Mouse (Mus musculus) heart, embryonic 16.5 days (tissue): Measurements from ENCODE around the gene 1700022I11Rik. TPM values are rescaled to one million over a fixed set of nuclear protein-coding genes. Genes with fewer than 3 reads are reported as not detected.
A peak's percentile ranks its signal among the peaks of the same experiment; 100 is the strongest.

ENCODE experiments used
- ATAC-seq: fragments of 200-750 bp; cut with Nextera tagmentation; replicated peaks from 2 replicates; pipeline ENCODE4 v1.8.0; 2017; ENCODE audit warnings: moderate number of reproducible peaks; ENCODE audit not compliant: insufficient read depth, low FRiP score; ENCODE audit errors: extremely low read depth
- H3K27ac ChIP-seq: fragments of 300-500 bp; sonication (generic); 2 replicates; pipeline ENCODE4 v1.5.1; 2014; ENCODE audit warnings: mild to moderate bottlenecking, low read length, control low read depth, moderate library complexity
- H3K27me3 ChIP-seq: fragments of 300-500 bp; sonication (generic); 2 replicates; pipeline ENCODE4 v1.6.1; 2014; ENCODE audit warnings: low read length, mixed read lengths; ENCODE audit not compliant: control insufficient read depth, insufficient read depth
- H3K36me3 ChIP-seq: fragments of 300-500 bp; sonication (generic); 2 replicates; pipeline ENCODE4 v1.6.1; 2014; ENCODE audit not compliant: control insufficient read depth, insufficient read depth
- H3K4me1 ChIP-seq: fragments of 300-500 bp; sonication (generic); 2 replicates; pipeline ENCODE4 v1.6.1; 2014; ENCODE audit warnings: low read length, mixed read lengths; ENCODE audit not compliant: control insufficient read depth, insufficient read depth
- H3K4me2 ChIP-seq: fragments of 300-500 bp; sonication (generic); 2 replicates; pipeline ENCODE4 v1.6.1; 2014; ENCODE audit warnings: low read depth, mild to moderate bottlenecking, control low read depth, low read length
- H3K4me3 ChIP-seq: fragments of 300-500 bp; sonication (generic); 2 replicates; pipeline ENCODE4 v1.5.1; 2014; ENCODE audit warnings: mild to moderate bottlenecking, control low read depth, low read length
- H3K9ac ChIP-seq: fragments of 300-500 bp; sonication (generic); 2 replicates; pipeline ENCODE4 v1.6.1; 2014; ENCODE audit warnings: low read length, control low read depth
- H3K9me3 ChIP-seq: fragments of 300-500 bp; sonication (generic); replicated peaks from 2 replicates; pipeline ENCODE4 v1.6.1; 2016; ENCODE audit warnings: low read length; ENCODE audit not compliant: control insufficient read depth
- WGBS: fragments of 180-500 bp; shearing (Covaris S2); extraction: QIAGEN DNeasy Blood & Tissue Kit; methylation state at CpG from one replicate; pipeline ENCODE4 v1.1.7; 2014; 5-methylcytosine and 5-hydroxymethylcytosine counted together
- polyA plus RNA-seq: library from polyadenylated mRNA; unstranded; fragments of >200 nt; fragmentation: Nextera tagmentation; extraction: Ambion mirVana; gene quantifications from 2 replicates; pipeline ENCODE4 v1.2.1, GENCODE M21; 2015

1700022I11Rik gene
- polyA plus RNA-seq, result 0.47 and 1.4 TPM in 2 replicates

GRCm38 (mm10) chr4:42969304-42969703, at the start of gene 1700022I11Rik:
1700022I11Rik (plus strand) TSS chr4:42969604.
- Histone ChIP-seq H3K27ac (no peak within 1 kb of the TSS), H3K4me2 (no peak within 1 kb of the TSS), H3K9me3 (no peaks in the 10 kb centered on the region), H3K9ac (no peak within 1 kb of the TSS), H3K27me3 (no peaks in the 10 kb centered on the region), H3K4me3 (no peak within 1 kb of the TSS), H3K4me1 (peaks cover 12% of the 10 kb centered on the region; the same call in 1 of the 2 replicates), H3K36me3 (no peaks in the 10 kb centered on the region)
- 90% methylated on average over 4 of the region's 4 CpGs for WGBS
- ATAC-seq, result no peak

- Histone ChIP-seq H3K9ac (no peak overlapping the region), H3K36me3 (no peaks in the 10 kb centered on the region), H3K4me3 (no peak overlapping the region), H3K27me3 (peaks cover 22% of the 10 kb centered on the region), H3K4me1 (no peaks in the 10 kb centered on the region), H3K27ac (no peak overlapping the region), H3K9me3 (no peaks in the 10 kb centered on the region), H3K4me2 (no peak overlapping the region)
- WGBS, result 56% methylated on average over 9 of the region's 9 CpGs
- ATAC-seq, result no peak
Measured at GRCm38 (mm10) chr4:42920726-42921125, 48.7 kb upstream of the 1700022I11Rik start.

GRCm38 (mm10) chr4:42921536-42921935, 47.9 kb upstream of the 1700022I11Rik start:
- peaks cover 18% of the 10 kb centered on the region for H3K27me3 ChIP-seq
- H3K36me3 ChIP-seq, result no peaks in the 10 kb centered on the region
- H3K4me2 ChIP-seq, result no peak overlapping the region
- no peaks in the 10 kb centered on the region for H3K4me1 ChIP-seq
- no peak overlapping the region for H3K9ac ChIP-seq
- H3K27ac ChIP-seq, result no peak overlapping the region
- no peak overlapping the region for H3K4me3 ChIP-seq
- H3K9me3 ChIP-seq, result no peaks in the 10 kb centered on the region
- no peak for ATAC-seq
- 77% methylated on average over 2 of the region's 2 CpGs for WGBS

GRCm38 (mm10) chr4:42922056-42922455, 47.3 kb upstream of the 1700022I11Rik start:
- peaks cover 18% of the 10 kb centered on the region for H3K27me3 ChIP-seq
- 66% methylated on average over 6 of the region's 6 CpGs for WGBS

GRCm38 (mm10) chr4:42922461-42922860, 46.9 kb upstream of the 1700022I11Rik start:
- WGBS, result 77% methylated on average over 8 of the region's 8 CpGs
- H3K4me3 ChIP-seq, result no peak overlapping the region
- H3K4me2 ChIP-seq, result no peak overlapping the region
- H3K4me1 ChIP-seq, result no peaks in the 10 kb centered on the region
- peaks cover 15% of the 10 kb centered on the region for H3K27me3 ChIP-seq
- no peaks in the 10 kb centered on the region for H3K9me3 ChIP-seq
- H3K36me3 ChIP-seq, result no peaks in the 10 kb centered on the region
- no peak overlapping the region for H3K27ac ChIP-seq
- no peak overlapping the region for H3K9ac ChIP-seq
- no peak for ATAC-seq

More at GRCm38 (mm10) chr4:42922056-42922455, 47.3 kb upstream of the 1700022I11Rik start:
- ATAC-seq, result no peak
- Histone ChIP-seq H3K9ac (no peak overlapping the region), H3K4me3 (no peak overlapping the region), H3K9me3 (no peaks in the 10 kb centered on the region), H3K4me1 (no peaks in the 10 kb centered on the region), H3K27ac (no peak overlapping the region), H3K4me2 (no peak overlapping the region), H3K36me3 (no peaks in the 10 kb centered on the region)

- H3K9ac ChIP-seq, result no peak overlapping the region
- no peaks in the 10 kb centered on the region for H3K4me1 ChIP-seq
- no peaks in the 10 kb centered on the region for H3K36me3 ChIP-seq
- H3K9me3 ChIP-seq, result no peaks in the 10 kb centered on the region
- no peak overlapping the region for H3K27ac ChIP-seq
- peaks cover 4% of the 10 kb centered on the region; the same call in 1 of the 2 replicates for H3K27me3 ChIP-seq
- H3K4me3 ChIP-seq, result no peak overlapping the region
- no peak overlapping the region for H3K4me2 ChIP-seq
- ATAC-seq, result no peak
- WGBS, result 79% methylated on average over 13 of the region's 13 CpGs
Measured at GRCm38 (mm10) chr4:42924095-42924710, 45.2 kb upstream of the 1700022I11Rik start.

GRCm38 (mm10) chr4:42928209-42928608, 41.2 kb upstream of the 1700022I11Rik start:
- H3K36me3 ChIP-seq, result no peaks in the 10 kb centered on the region
- WGBS, result 74% methylated on average over 5 of the region's 5 CpGs
- peaks cover 15% of the 10 kb centered on the region for H3K4me1 ChIP-seq
- no peaks in the 10 kb centered on the region for H3K9me3 ChIP-seq
- H3K9ac ChIP-seq, result no peak overlapping the region
- no peak overlapping the region for H3K4me3 ChIP-seq
- ATAC-seq, result no peak
- no peak overlapping the region for H3K4me2 ChIP-seq
- peaks cover 4% of the 10 kb centered on the region; the same call in 1 of the 2 replicates for H3K27me3 ChIP-seq
- H3K27ac ChIP-seq, result no peak overlapping the region

GRCm38 (mm10) chr4:42928952-42929351, 40.5 kb upstream of the 1700022I11Rik start:
- Histone ChIP-seq H3K36me3 (no peaks in the 10 kb centered on the region), H3K27me3 (peaks cover 4% of the 10 kb centered on the region; the same call in 1 of the 2 replicates), H3K4me2 (no peak overlapping the region), H3K9me3 (no peaks in the 10 kb centered on the region), H3K9ac (no peak overlapping the region), H3K27ac (no peak overlapping the region), H3K4me1 (peaks cover 22% of the 10 kb centered on the region), H3K4me3 (no peak overlapping the region)
- WGBS, result 88% methylated on average over 9 of the region's 9 CpGs
- ATAC-seq, result no peak

- peak overlapping the region; percentile 64; the same call in 1 of the 2 replicates for H3K4me2 ChIP-seq
- H3K36me3 ChIP-seq, result no peaks in the 10 kb centered on the region
- 36% methylated on average over 8 of the region's 8 CpGs for WGBS
- no peaks in the 10 kb centered on the region for H3K9me3 ChIP-seq
- H3K27me3 ChIP-seq, result no peaks in the 10 kb centered on the region
- peak overlapping the region; percentile 90 for H3K27ac ChIP-seq
- peaks cover 23% of the 10 kb centered on the region for H3K4me1 ChIP-seq
- no peak overlapping the region for H3K4me3 ChIP-seq
- ATAC-seq, result peak; percentile 68
- peak overlapping the region; percentile 37 for H3K9ac ChIP-seq
Measured at GRCm38 (mm10) chr4:42932229-42932969, 37.0 kb upstream of the 1700022I11Rik start.
